Mouse (Mus musculus) intestine, postnatal 0 days (tissue): ENCODE results near the gene Tns1. TPM values are rescaled to one million over a fixed set of nuclear protein-coding genes. Genes with fewer than 3 reads are reported as not detected.
A peak's percentile ranks its signal among the peaks of the same experiment; 100 is the strongest.

Source experiments
- ATAC-seq: fragments of 200-750 bp; cut with Nextera tagmentation; 2 replicates; pipeline ENCODE4 v1.8.0; 2017; ENCODE audit warnings: mild to moderate bottlenecking, moderate TSS enrichment, moderate library complexity
- H3K27ac ChIP-seq: fragments of 300-500 bp; sonication (generic); 2 replicates; pipeline ENCODE4 v1.5.1; 2014; ENCODE audit warnings: mild to moderate bottlenecking, low read depth, low read length, moderate library complexity
- H3K27me3 ChIP-seq: fragments of 300-500 bp; sonication (generic); replicated peaks from 2 replicates; pipeline ENCODE4 v1.6.1; 2014; ENCODE audit warnings: low read length, mixed read lengths; ENCODE audit not compliant: control insufficient read depth, insufficient read depth
- H3K36me3 ChIP-seq: fragments of 300-500 bp; sonication (generic); 2 replicates; pipeline ENCODE4 v1.6.1; 2014; ENCODE audit warnings: mild to moderate bottlenecking, moderate library complexity; ENCODE audit not compliant: control insufficient read depth, insufficient read depth
- H3K4me1 ChIP-seq: fragments of 300-500 bp; sonication (generic); replicated peaks from 2 replicates; pipeline ENCODE4 v1.6.1; 2014; ENCODE audit warnings: antibody characterized with exemption, low read length, mixed read lengths; ENCODE audit not compliant: control insufficient read depth, insufficient read depth
- H3K4me2 ChIP-seq: fragments of 300-500 bp; sonication (generic); replicated peaks from 2 replicates; pipeline ENCODE4 v1.6.1; 2014; ENCODE audit warnings: low read depth, mild to moderate bottlenecking, moderate library complexity
- H3K4me3 ChIP-seq: fragments of 300-500 bp; sonication (generic); 2 replicates; pipeline ENCODE4 v1.5.1; 2014; ENCODE audit warnings: low read depth, low read length
- H3K9ac ChIP-seq: fragments of 300-500 bp; sonication (generic); 2 replicates; pipeline ENCODE4 v1.6.1; 2014; ENCODE audit warnings: mild to moderate bottlenecking, low read depth, low read length
- H3K9me3 ChIP-seq: fragments of 300-500 bp; sonication (generic); 2 replicates; pipeline ENCODE4 v1.6.1; 2016; ENCODE audit warnings: mixed run types; ENCODE audit not compliant: control insufficient read depth
- CTCF ChIP-seq: sonication (generic); IDR thresholded peaks from 2 replicates; pipeline ENCODE4 v1.5.1; 2016; ENCODE audit warnings: low read depth, mild to moderate bottlenecking, control low read depth, antibody characterized with exemption, moderate library complexity
- WGBS: fragments of 180-500 bp; shearing (Covaris S2); extraction: QIAGEN DNeasy Blood & Tissue Kit; methylation state at CpG from one replicate; pipeline ENCODE4 v1.1.7; 2014; 5-methylcytosine and 5-hydroxymethylcytosine counted together
- polyA plus RNA-seq: library from polyadenylated mRNA; unstranded; fragments of >200 nt; fragmentation: Nextera tagmentation; extraction: Ambion mirVana; gene quantifications from 2 replicates; pipeline ENCODE4 v1.2.1, GENCODE M21; 2015

Gene Tns1
- polyA plus RNA-seq, 1 experiment from 2014 or later = 21.5 TPM

DNA sequence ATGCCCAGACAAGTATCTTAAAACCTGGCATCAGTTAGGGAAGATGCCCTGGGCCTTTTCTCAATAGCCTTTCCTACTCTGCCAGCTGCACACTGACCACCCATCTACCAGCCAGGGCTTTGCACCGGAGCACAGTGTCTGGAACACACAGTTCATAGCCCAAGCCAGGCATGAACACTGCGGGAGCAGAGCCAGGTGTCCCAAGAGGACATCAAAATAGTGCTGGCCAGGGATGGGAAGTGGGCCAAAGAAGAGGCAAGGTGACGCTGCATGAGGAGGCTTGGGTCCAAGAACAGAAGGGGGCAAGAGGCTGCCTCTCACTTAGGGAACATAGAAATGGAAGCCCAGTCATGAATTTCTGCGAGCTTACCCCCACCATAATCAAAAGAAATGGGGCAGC, 18.6 kb downstream of the Tns1 start:
- Histone ChIP-seq H3K9me3 (no peaks in the 10 kb centered on the region), H3K9ac (no peak overlapping the region), H3K4me1 (no peaks in the 10 kb centered on the region), H3K36me3 (no peaks in the 10 kb centered on the region), H3K4me2 (no peak overlapping the region), H3K27me3 (peaks cover 4% of the 10 kb centered on the region; the same call in 1 of the 2 replicates), H3K27ac (no peak overlapping the region), H3K4me3 (no peak overlapping the region)
- WGBS = 83% methylated on average over 4 of the region's 4 CpGs
- no peak for ATAC-seq
- TF ChIP-seq CTCF = no peak

- H3K4me2 ChIP-seq = no peak overlapping the region
- H3K9ac ChIP-seq = no peak overlapping the region
- H3K27me3 ChIP-seq = peaks cover 22% of the 10 kb centered on the region
- no peaks in the 10 kb centered on the region for H3K9me3 ChIP-seq
- no peak overlapping the region for H3K27ac ChIP-seq
- ATAC-seq = no peak
- TF ChIP-seq CTCF = no peak
- WGBS = 50% methylated on average over 6 of the region's 6 CpGs
- peaks cover 2% of the 10 kb centered on the region; the same call in 1 of the 2 replicates for H3K4me1 ChIP-seq
- H3K36me3 ChIP-seq = no peaks in the 10 kb centered on the region
- H3K4me3 ChIP-seq = no peak overlapping the region
These were observed 20.4 kb downstream of the Tns1 start for GRCm38 (mm10) chr1:74103654-74104353.

DNA sequence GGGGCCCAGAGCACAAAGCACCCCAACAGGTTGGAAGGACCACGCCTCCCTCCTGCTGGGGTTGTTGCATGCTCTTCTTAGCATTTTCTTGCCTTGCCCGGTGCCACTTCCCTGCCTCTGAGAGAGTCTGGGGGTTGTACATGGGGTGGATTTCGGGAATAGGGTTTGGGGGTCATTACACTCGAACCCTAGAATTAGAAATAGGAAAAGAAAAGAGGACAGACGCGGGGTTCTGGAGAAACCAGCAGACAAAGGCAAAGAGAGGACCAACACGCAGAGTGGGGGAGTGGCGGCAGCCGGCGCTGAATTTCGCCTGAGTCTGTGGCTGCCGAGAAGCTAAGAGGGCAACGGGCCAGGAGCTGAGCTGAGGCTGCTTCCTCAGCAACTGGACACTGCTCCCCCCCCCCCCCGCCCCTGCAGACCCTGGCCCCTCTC, 25.2 kb downstream of the Tns1 start:
- peak overlapping the region; percentile 42 for H3K4me3 ChIP-seq
- TF ChIP-seq CTCF = no peak
- peaks cover 7% of the 10 kb centered on the region; the same call in 1 of the 2 replicates for H3K4me1 ChIP-seq
- no peaks in the 10 kb centered on the region for H3K36me3 ChIP-seq
- no peak for ATAC-seq
- no peak overlapping the region for H3K27ac ChIP-seq
- H3K9me3 ChIP-seq = no peaks in the 10 kb centered on the region
- peak overlapping the region; percentile 74 for H3K4me2 ChIP-seq
- H3K27me3 ChIP-seq = peaks cover 50% of the 10 kb centered on the region
- WGBS = 6% methylated on average over 12 of the region's 14 CpGs
- peak overlapping the region; percentile 26; the same call in 1 of the 2 replicates for H3K9ac ChIP-seq

- Histone ChIP-seq H3K4me2 (peak overlapping the region; percentile 74), H3K9ac (peak overlapping the region; percentile 26; the same call in 1 of the 2 replicates), H3K27me3 (peaks cover 50% of the 10 kb centered on the region), H3K27ac (no peak overlapping the region), H3K9me3 (no peaks in the 10 kb centered on the region), H3K4me1 (peaks cover 7% of the 10 kb centered on the region; the same call in 1 of the 2 replicates), H3K4me3 (peak overlapping the region; percentile 42), H3K36me3 (no peaks in the 10 kb centered on the region)
- peak; percentile 57 for TF ChIP-seq CTCF
- ATAC-seq = peak; percentile 22; the same call in 1 of the 2 replicates
- under 1% methylated on average over 58 of the region's 58 CpGs for WGBS
These were observed 25.9 kb downstream of the Tns1 start for GRCm38 (mm10) chr1:74098004-74099000.

DNA sequence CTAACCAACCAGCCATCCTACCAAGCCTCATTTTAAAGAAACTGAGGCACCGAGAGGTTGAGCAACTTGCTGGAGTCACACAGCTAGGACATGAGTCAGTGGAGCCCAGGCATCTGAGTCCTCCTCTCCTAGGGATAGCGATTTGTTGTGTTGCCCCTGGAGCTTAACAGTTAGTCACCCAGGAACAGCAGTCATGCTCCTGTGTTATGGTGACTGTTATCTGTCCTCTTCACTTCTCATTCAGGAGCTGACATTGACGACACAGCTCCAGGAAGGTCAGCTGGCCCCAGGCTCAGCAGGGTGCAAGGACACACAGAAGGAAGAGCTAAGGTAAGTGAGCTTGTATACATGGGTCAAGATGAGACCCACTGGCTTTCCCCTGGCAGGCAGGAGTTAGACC, 28.5 kb downstream of the Tns1 start:
- peaks cover 7% of the 10 kb centered on the region; the same call in 1 of the 2 replicates for H3K4me1 ChIP-seq
- TF ChIP-seq CTCF = no peak
- no peaks in the 10 kb centered on the region for H3K9me3 ChIP-seq
- WGBS = 56% methylated on average over 3 of the region's 3 CpGs
- no peaks in the 10 kb centered on the region for H3K36me3 ChIP-seq
- no peak overlapping the region for H3K9ac ChIP-seq
- no peak overlapping the region for H3K27ac ChIP-seq
- peaks cover 47% of the 10 kb centered on the region for H3K27me3 ChIP-seq
- no peak for ATAC-seq
- no peak overlapping the region for H3K4me2 ChIP-seq
- no peak overlapping the region for H3K4me3 ChIP-seq

DNA sequence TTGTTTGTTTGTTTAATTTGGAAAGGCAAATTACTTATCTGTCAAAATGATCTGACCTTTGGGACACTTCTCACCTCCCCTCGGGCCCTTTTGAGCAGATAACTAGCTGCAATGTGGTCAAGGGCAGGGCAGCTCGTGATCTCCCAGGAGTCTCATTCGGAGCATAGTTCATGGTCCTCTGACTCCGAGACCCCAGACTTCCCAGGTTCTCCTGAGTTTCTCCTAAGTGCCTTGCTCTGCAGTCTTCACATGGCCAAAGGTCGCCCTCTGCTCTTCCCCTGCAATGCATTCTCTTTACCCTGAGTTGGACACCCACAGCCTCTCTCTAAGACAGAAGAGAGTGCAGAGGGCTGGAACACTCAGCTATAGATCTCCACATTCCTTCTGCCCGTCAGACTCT, 29.0 kb downstream of the Tns1 start:
- ATAC-seq = no peak
- peaks cover 7% of the 10 kb centered on the region; the same call in 1 of the 2 replicates for H3K4me1 ChIP-seq

More for the DNA sequence above, 29.0 kb downstream of the Tns1 start:
- Histone ChIP-seq H3K9me3 (no peaks in the 10 kb centered on the region), H3K4me3 (no peak overlapping the region), H3K36me3 (no peaks in the 10 kb centered on the region), H3K27me3 (peaks cover 42% of the 10 kb centered on the region), H3K27ac (no peak overlapping the region), H3K4me2 (no peak overlapping the region), H3K9ac (no peak overlapping the region)
- TF ChIP-seq CTCF = no peak
- 46% methylated on average over 6 of the region's 6 CpGs for WGBS
